Mouse (Mus musculus) kidney, postnatal 4 days (tissue): Measurements from ENCODE around the gene Cd24a.

Source experiments
- DNase-seq, 2 experiments: peaks; one replicate each; pipeline ENCODE4 v3.0.0; 2021; ENCODE audit warnings: mixed read lengths in 2 of 2

Gene Cd24a

GRCm38 (mm10) chr10:43629857-43630256, 51.8 kb downstream of the Cd24a start:
- DNase-seq = no peak

- DNase-seq = no peak
Measured at GRCm38 (mm10) chr10:43630634-43631033, 52.5 kb downstream of the Cd24a start.

GRCm38 (mm10) chr10:43631049-43631448, 53.0 kb downstream of the Cd24a start:
- DNase-seq = no peak

GRCm38 (mm10) chr10:43631639-43632354, 53.7 kb downstream of the Cd24a start:
- no peak for DNase-seq

GRCm38 (mm10) chr10:43633117-43633516, 55.0 kb downstream of the Cd24a start:
- DNase-seq = no peak
